Mouse (Mus musculus): ENCODE measurements around the gene 4933409G03Rik. TPM values are rescaled to one million over a fixed set of nuclear protein-coding genes. Genes with fewer than 3 reads are reported as not detected.
A peak's percentile ranks its signal among the peaks of the same experiment; 100 is the strongest.
"Not testable (repeated sequence)": the region's sequence is repeated elsewhere in the genome, so short reads cannot be mapped to it uniquely, and the experiment has no call there.

4933409G03Rik gene
- polyA plus RNA-seq (2014; fragmentation: Nextera tagmentation; extraction: Ambion mirVana) = not detected in 2 replicates

DNA sequence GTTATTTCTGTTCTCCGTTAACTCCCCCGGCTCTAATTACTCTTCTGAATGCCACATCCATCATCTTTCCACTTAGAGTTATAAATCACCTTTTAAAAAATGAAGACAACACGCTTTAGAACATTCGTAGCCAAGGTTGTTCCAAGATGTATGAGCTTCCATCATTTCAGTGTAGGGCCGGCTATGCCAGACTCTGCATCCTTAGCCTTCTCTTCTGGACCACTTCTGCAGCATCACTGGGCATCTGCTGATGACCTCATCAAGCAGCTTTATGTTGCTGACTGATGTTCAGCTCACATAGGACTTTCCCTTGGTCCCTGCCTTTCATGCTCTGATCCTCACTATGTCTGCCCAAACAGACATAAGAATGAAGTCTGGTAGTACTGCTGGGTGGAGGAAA lies at the start of gene 4933409G03Rik:
4933409G03Rik (plus strand) TSS at position 301 of the 400 bp plus-strand sequence.
- DNase-seq (ENCODE audit: low spot score) (no peak), ATAC-seq (ENCODE audit: low read depth) (no peak)
- no peaks in the 10 kb centered on the region for H3K27me3 ChIP-seq (replicated peaks; ENCODE audit: control insufficient read depth, insufficient read depth, low read length)
- no peak within 1 kb of the TSS for H3K4me2 ChIP-seq (ENCODE audit: low read depth, low read length)
- no peaks in the 10 kb centered on the region for H3K9me3 ChIP-seq (ENCODE audit: control insufficient read depth, low read length)
- no peaks in the 10 kb centered on the region for H3K36me3 ChIP-seq (ENCODE audit: control insufficient read depth, insufficient read depth, low read length)
- H3K9ac ChIP-seq (ENCODE audit: low read depth, low read length) = no peak within 1 kb of the TSS
- H3K4me3 ChIP-seq (ENCODE audit: low read depth, low read length) = no peak within 1 kb of the TSS
- no peak within 1 kb of the TSS for H3K27ac ChIP-seq (replicated peaks; ENCODE audit: low read depth, low read length)
- no peaks in the 10 kb centered on the region for H3K4me1 ChIP-seq (ENCODE audit: control insufficient read depth, insufficient read depth, low read length)
- WGBS = 84% methylated on average over 5 of the region's 5 CpGs

DNA sequence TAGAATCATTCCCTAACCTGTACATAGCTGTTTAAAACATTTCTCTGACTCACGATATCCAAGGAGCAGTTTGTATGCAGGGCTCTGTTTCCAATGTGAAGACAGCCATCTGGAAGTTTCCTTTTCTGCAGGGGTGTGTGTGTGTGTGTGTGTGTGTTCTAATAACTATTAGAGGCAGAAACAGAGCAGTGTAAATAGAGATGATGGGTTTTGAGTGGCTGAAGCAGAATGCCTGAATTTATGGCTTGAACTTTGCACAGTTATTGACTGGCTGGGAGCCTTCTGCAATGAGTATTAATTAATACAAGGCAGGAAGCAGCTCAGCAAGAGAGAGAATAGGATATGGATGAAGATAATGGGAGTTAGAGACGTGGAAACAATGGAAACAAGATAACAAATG lies 38.0 kb upstream of the 4933409G03Rik start:
- ATAC-seq (ENCODE audit: low read depth) (no peak), DNase-seq (ENCODE audit: low spot score) (no peak)
- no peak overlapping the region for H3K4me2 ChIP-seq (ENCODE audit: low read depth, low read length)
- no peak overlapping the region for H3K9ac ChIP-seq (ENCODE audit: low read depth, low read length)
- WGBS = 61% methylated on average over 2 of the region's 2 CpGs
- H3K36me3 ChIP-seq (ENCODE audit: control insufficient read depth, insufficient read depth, low read length) = no peaks in the 10 kb centered on the region
- no peak overlapping the region for H3K4me3 ChIP-seq (ENCODE audit: low read depth, low read length)
- no peaks in the 10 kb centered on the region for H3K9me3 ChIP-seq (ENCODE audit: control insufficient read depth, low read length)
- H3K4me1 ChIP-seq (ENCODE audit: control insufficient read depth, insufficient read depth, low read length) = no peaks in the 10 kb centered on the region
- H3K27me3 ChIP-seq (replicated peaks; ENCODE audit: control insufficient read depth, insufficient read depth, low read length) = no peaks in the 10 kb centered on the region
- H3K27ac ChIP-seq (replicated peaks; ENCODE audit: low read depth, low read length) = no peak overlapping the region

DNA sequence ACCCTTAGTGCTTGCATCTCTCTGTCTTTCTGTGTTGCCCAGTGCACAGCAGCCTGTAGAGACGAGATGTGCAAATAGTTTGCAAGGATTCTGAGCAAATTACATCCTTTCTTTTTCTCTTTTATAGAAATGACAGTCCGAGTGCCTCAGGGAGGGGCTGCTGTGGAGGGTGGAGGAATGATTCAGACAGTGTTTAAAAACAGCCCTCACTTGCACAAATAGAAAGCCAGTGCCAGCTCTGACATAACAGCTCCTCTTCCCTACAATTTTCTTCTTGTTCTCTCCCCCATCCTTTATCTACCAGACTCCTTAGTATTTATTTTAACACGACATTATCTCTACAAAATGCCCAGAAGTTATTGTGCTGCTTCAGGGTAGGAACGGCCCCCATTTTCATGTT lies 21.4 kb upstream of the 4933409G03Rik start:
- H3K9ac ChIP-seq (ENCODE audit: low read depth, low read length) = no peak overlapping the region
- H3K27me3 ChIP-seq (replicated peaks; ENCODE audit: control insufficient read depth, insufficient read depth, low read length) = no peaks in the 10 kb centered on the region
- H3K27ac ChIP-seq (replicated peaks; ENCODE audit: low read depth, low read length) = no peak overlapping the region
- no peaks in the 10 kb centered on the region for H3K9me3 ChIP-seq (ENCODE audit: control insufficient read depth, low read length)
- 56% methylated on average over 4 of the region's 4 CpGs for WGBS
- no peak overlapping the region for H3K4me2 ChIP-seq (ENCODE audit: low read depth, low read length)
- no peak for DNase-seq (ENCODE audit: low spot score)
- no peak for ATAC-seq (ENCODE audit: low read depth)
- no peaks in the 10 kb centered on the region for H3K36me3 ChIP-seq (ENCODE audit: control insufficient read depth, insufficient read depth, low read length)
- H3K4me1 ChIP-seq (ENCODE audit: control insufficient read depth, insufficient read depth, low read length) = no peaks in the 10 kb centered on the region
- H3K4me3 ChIP-seq (ENCODE audit: low read depth, low read length) = no peak overlapping the region

GRCm38 (mm10) chr2:68563331-68563730 lies 18.9 kb upstream of the 4933409G03Rik start:
- ATAC-seq (ENCODE audit: low read depth) = no peak
- H3K36me3 ChIP-seq (ENCODE audit: control insufficient read depth, insufficient read depth, low read length) = no peaks in the 10 kb centered on the region
- H3K4me1 ChIP-seq (ENCODE audit: control insufficient read depth, insufficient read depth, low read length) = no peaks in the 10 kb centered on the region
- H3K4me3 ChIP-seq (ENCODE audit: low read depth, low read length) = no peak overlapping the region
- H3K27me3 ChIP-seq (replicated peaks; ENCODE audit: control insufficient read depth, insufficient read depth, low read length) = no peaks in the 10 kb centered on the region
- no peak overlapping the region for H3K27ac ChIP-seq (replicated peaks; ENCODE audit: low read depth, low read length)
- H3K9me3 ChIP-seq (ENCODE audit: control insufficient read depth, low read length) = no peaks in the 10 kb centered on the region
- H3K9ac ChIP-seq (ENCODE audit: low read depth, low read length) = no peak overlapping the region
- DNase-seq (ENCODE audit: low spot score) = peak; percentile 67
- 13% methylated on average over 3 of the region's 3 CpGs for WGBS
- no peak overlapping the region for H3K4me2 ChIP-seq (ENCODE audit: low read depth, low read length)

DNA sequence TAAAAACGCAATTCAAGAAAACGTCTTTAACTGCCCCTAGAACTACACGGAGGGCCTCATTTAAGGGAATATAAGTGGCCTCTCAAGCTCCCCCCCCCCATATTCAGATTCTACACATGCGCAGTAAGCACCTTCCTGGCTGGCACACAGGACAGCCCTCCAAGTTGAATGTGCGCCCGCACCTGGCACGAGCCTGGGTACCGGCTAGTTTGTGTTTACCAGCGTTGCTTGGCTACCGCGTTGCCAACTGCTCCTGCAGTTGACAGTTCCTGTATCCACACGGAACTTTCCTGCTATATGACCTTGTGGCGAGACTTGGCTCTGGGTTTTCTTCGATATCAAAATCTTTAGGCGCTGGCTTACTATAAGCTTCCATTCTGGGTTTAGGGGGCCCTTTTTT lies 13.9 kb upstream of the 4933409G03Rik start:
- Histone ChIP-seq H3K9me3 (ENCODE audit: control insufficient read depth, low read length) (no peaks in the 10 kb centered on the region), H3K9ac (ENCODE audit: low read depth, low read length) (no peak overlapping the region), H3K27ac (replicated peaks; ENCODE audit: low read depth, low read length) (no peak overlapping the region), H3K27me3 (replicated peaks; ENCODE audit: control insufficient read depth, insufficient read depth, low read length) (no peaks in the 10 kb centered on the region), H3K4me3 (ENCODE audit: low read depth, low read length) (no peak overlapping the region), H3K4me2 (ENCODE audit: low read depth, low read length) (no peak overlapping the region), H3K4me1 (ENCODE audit: control insufficient read depth, insufficient read depth, low read length) (no peaks in the 10 kb centered on the region), H3K36me3 (ENCODE audit: control insufficient read depth, insufficient read depth, low read length) (no peaks in the 10 kb centered on the region)
- ATAC-seq (ENCODE audit: low read depth) (no peak), DNase-seq (ENCODE audit: low spot score) (no peak)
- 95% methylated on average over 15 of the region's 15 CpGs for WGBS

- no peak overlapping the region for H3K4me3 ChIP-seq (ENCODE audit: low read depth, low read length)
- WGBS = 23% methylated on average over 4 of the region's 4 CpGs
- no peak overlapping the region for H3K4me2 ChIP-seq (ENCODE audit: low read depth, low read length)
- ATAC-seq (ENCODE audit: low read depth) (no peak), DNase-seq (ENCODE audit: low spot score) (no peak)
- H3K27ac ChIP-seq (replicated peaks; ENCODE audit: low read depth, low read length) = no peak overlapping the region
- H3K36me3 ChIP-seq (ENCODE audit: control insufficient read depth, insufficient read depth, low read length) = no peaks in the 10 kb centered on the region
- H3K9me3 ChIP-seq (ENCODE audit: control insufficient read depth, low read length) = no peaks in the 10 kb centered on the region
- no peaks in the 10 kb centered on the region for H3K27me3 ChIP-seq (replicated peaks; ENCODE audit: control insufficient read depth, insufficient read depth, low read length)
- H3K4me1 ChIP-seq (ENCODE audit: control insufficient read depth, insufficient read depth, low read length) = no peaks in the 10 kb centered on the region
- no peak overlapping the region for H3K9ac ChIP-seq (ENCODE audit: low read depth, low read length)
Observed at GRCm38 (mm10) chr2:68572340-68572739, 9.9 kb upstream of the 4933409G03Rik start.

DNA sequence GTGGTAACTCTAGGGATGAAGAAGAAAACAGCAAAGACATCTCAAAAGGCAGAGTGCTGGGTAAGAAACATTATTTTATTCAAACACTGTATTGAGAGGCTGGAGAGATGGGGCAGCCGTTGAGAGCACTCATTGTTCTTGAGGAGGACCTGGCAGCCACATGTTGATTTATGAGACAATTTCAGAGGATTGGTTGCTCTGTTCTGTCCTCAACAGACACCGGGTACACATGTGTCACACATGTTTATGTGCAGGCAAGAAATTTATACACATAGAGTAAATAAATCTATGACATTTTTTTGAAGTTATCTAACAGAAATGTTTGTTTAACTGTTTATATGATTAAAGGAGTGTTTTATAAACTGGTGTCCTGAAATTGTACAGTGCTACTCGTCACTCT lies 10.6 kb downstream of the 4933409G03Rik start:
- no peak overlapping the region for H3K27ac ChIP-seq (replicated peaks; ENCODE audit: low read depth, low read length)
- no peak overlapping the region for H3K4me3 ChIP-seq (ENCODE audit: low read depth, low read length)
- DNase-seq (ENCODE audit: low spot score) = peak; percentile 10
- H3K4me1 ChIP-seq (ENCODE audit: control insufficient read depth, insufficient read depth, low read length) = no peaks in the 10 kb centered on the region
- H3K9ac ChIP-seq (ENCODE audit: low read depth, low read length) = no peak overlapping the region
- no peaks in the 10 kb centered on the region for H3K27me3 ChIP-seq (replicated peaks; ENCODE audit: control insufficient read depth, insufficient read depth, low read length)
- no peak for ATAC-seq (ENCODE audit: low read depth)
- WGBS = 38% methylated on average over 3 of the region's 3 CpGs
- H3K9me3 ChIP-seq (ENCODE audit: control insufficient read depth, low read length) = no peaks in the 10 kb centered on the region
- no peaks in the 10 kb centered on the region for H3K36me3 ChIP-seq (ENCODE audit: control insufficient read depth, insufficient read depth, low read length)
- H3K4me2 ChIP-seq (ENCODE audit: low read depth, low read length) = no peak overlapping the region

- not testable (repeated sequence) for H3K4me1 ChIP-seq (ENCODE audit: control insufficient read depth, insufficient read depth, low read length); H3K27me3 ChIP-seq (replicated peaks; ENCODE audit: control insufficient read depth, insufficient read depth, low read length); H3K9ac ChIP-seq (ENCODE audit: low read depth, low read length); ATAC-seq (ENCODE audit: low read depth); H3K4me3 ChIP-seq (ENCODE audit: low read depth, low read length); H3K27ac ChIP-seq (replicated peaks; ENCODE audit: low read depth, low read length); H3K4me2 ChIP-seq (ENCODE audit: low read depth, low read length); H3K36me3 ChIP-seq (ENCODE audit: control insufficient read depth, insufficient read depth, low read length); H3K9me3 ChIP-seq (ENCODE audit: control insufficient read depth, low read length); DNase-seq (ENCODE audit: low spot score)
- 69% methylated on average over 1 of the region's 5 CpGs for WGBS
Observed at GRCm38 (mm10) chr2:68656186-68656585, 74.0 kb downstream of the 4933409G03Rik start, which contains the start of gene 4932414N04Rik. TSS of gene 4932414N04Rik (plus strand) at chr2:68656486.
